Mouse (Mus musculus) spleen, postnatal 10 days (tissue): Measurements from ENCODE around the gene Lhx6.

Experiments
- DNase-seq, 2 experiments: peaks; one replicate each; pipeline ENCODE4 v3.0.0; 2021 to 2022; ENCODE audit warnings: low spot score in 2 of 2

Lhx6 gene

GRCm38 (mm10) chr2:36035413-36036081 lies 69.7 kb downstream of the Lhx6 start:
- DNase-seq = no peak

GRCm38 (mm10) chr2:36034898-36035297 lies 70.3 kb downstream of the Lhx6 start:
- DNase-seq = no peak

DNA sequence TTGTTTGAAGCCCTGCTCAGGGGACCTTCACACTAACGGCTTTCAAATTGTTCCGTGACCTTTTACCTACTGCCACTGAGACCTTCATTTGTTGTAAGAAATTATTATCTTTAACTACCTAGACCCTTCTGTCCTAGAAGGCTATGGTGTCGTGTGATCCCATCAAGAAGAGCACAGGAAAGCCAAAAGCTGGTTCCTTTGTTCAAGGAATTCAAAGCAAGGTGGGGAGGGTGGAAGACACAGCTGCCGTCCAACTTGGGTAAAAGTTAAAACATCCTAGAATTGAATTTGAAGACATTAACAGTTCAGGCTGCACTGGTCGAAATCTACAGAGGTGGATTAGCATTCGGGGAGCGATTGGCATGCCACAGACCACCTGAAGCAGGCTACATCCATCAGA lies 71.2 kb downstream of the Lhx6 start:
- DNase-seq = no peak

DNA sequence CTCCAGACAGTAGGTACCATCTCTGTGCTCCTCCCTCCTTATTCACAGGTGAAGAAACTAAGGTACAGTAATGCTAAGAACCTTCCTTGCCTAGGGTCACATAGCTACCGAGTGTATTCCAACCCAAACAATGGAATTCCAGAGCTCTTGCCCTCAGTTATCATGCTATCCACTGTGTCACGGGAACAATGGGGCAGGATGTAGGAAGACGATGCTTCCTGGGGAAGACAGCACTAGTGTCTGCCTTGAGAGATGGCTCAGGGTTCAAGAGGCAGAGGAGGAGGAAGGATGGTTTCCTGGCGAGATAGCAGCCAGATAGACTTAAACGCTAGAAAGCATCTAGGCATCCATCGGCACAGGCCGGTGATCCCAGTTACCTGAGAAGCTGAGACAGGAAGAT lies 72.3 kb downstream of the Lhx6 start:
- no peak for DNase-seq
